Mouse (Mus musculus) T-cell, adult 2 months (primary cell): ENCODE data around the gene Sprr1a.
"Not testable (repeated sequence)": the region's sequence is repeated elsewhere in the genome, so short reads cannot be mapped to it uniquely, and the experiment has no call there.

Experiments
- DNase-seq: peaks from one replicate; pipeline ENCODE4 v3.0.0; 2022; ENCODE audit warnings: low spot score

The Sprr1a gene

DNA sequence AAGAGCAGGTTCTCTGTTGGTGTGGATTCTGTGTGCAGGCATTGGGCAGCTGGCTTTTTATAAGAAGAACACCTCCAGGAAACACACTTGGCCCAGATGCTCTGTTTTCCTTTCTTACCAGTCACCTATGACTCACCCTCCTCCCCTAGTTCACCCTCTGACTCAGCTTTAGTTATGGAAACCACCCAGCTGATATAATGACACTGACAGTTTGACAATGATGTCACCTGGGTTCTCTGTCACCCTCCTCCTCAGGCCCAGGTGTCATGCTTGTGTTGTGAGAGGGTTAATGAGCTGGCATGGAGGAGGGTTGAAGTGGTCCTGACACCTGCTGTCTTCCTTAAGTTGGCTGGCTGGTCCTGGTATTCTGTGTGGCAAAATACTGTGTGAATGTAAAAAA lies at the start of gene Sprr1a:
Gene Sprr1a, minus strand, starts transcription at position 33 of the 400 bp plus-strand sequence.
- no peak for DNase-seq

DNA sequence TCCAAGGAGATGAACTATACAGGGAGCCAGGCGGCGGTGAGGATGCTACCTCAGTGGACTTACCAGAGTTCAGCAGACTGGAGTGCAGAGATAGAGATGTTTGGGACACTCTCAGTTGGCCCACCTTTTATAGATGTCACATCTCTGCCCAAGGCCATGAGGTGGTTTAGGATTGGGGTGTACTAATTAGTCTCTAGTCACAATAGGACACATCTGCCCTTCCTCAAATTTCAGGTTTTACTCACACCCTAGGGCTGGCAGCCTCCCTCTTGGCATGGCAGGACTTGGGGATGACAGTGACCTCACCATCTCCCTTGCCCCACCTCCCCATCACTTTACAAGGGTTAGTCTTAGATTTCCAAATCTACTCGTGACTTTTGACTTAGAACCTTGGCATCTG lies 48.7 kb upstream of the Sprr1a start, which contains the start of gene 2310046K23Rik:
Gene 2310046K23Rik, minus strand, starts transcription at position 101 of the 400 bp plus-strand sequence.
- no peak for DNase-seq

DNA sequence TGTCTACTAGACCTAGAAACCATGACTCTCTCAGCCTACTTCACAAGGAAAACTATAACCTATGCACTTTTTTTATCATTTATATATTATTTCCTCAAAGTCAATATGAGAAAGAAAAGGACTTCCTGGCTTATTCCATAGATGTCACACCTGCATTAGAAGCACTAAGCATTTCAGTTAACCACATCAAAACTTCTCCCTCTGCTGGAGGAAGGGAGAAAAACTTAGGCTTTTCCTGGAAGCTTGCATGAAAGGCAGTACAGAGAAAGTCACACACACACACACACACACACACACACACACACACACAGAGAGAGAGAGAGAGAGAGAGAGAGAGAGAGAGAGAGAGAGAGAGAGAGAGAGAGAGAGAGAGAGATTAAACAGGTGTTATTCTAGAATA lies 26.6 kb upstream of the Sprr1a start:
- no peak for DNase-seq

DNA sequence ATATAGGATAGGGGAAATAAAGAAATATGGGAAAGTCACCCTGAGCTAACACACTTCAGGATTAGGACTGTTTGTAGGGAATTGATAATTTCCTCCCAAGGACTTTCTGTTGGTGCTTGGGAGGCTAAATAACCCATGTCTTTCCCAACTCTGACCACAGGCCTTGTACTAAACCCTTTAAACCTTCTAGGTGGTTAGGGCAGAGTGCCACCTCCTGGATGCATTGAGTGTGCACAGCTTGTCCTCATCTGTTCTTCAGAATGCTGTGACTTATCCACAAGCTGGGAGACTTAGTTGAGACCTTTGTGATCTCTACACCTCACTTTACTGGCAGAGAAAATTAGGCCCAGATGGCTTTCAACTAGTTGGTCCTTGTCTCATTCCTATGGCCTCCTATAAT lies 25.1 kb upstream of the Sprr1a start:
- DNase-seq: no peak

DNA sequence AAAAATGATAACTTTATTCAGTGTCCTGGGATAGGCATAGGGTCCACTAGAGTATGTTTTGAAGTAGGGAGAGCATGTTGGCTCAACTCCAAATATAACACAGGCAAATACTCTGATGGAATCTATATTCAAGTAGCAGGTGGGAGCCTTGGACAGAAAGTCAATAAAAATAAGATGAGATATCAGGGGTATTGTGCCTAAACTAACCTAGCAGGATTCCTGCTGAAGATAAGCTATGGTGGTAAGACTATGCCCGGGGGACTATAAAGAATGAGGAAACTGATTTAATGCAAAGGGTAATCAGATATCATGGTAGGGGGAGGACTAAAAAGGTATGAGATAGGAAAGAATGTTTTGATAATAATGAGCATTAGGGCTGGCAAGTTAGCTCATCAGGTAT lies 22.5 kb upstream of the Sprr1a start:
- no peak for DNase-seq

- DNase-seq: no peak
Observed at GRCm38 (mm10) chr3:92503528-92503927, 17.8 kb upstream of the Sprr1a start.

GRCm38 (mm10) chr3:92500393-92500792 lies 14.7 kb upstream of the Sprr1a start, which contains the start of gene Sprr4:
Gene Sprr4, minus strand, starts transcription at chr3:92500493.
- DNase-seq: no peak

DNA sequence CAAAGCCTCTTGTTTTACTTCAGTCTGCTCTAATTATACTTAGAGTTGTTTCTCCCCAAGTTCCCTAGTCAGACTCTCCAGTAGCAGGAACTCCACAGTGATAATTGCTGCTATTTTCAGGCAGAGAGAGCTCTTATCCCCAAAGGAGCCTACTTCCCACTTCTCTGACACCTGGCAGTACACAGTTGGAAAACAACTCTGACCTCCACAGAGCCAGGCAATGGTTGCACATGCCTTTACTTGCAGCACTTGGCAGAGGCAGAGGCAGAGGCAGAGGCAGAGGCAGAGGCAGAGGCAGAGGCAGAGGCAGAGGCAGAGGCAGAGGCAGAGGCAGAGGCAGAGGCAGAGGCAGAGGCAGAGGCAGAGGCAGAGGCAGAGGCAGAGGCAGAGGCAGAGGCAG lies 4.6 kb upstream of the Sprr1a start:
- not testable (repeated sequence) for DNase-seq

GRCm38 (mm10) chr3:92486307-92486706 lies 612 bp upstream of the Sprr1a start:
- DNase-seq: no peak

- DNase-seq: not testable (repeated sequence)
Observed at GRCm38 (mm10) chr3:92481249-92481648, 4.4 kb downstream of the Sprr1a start.

DNA sequence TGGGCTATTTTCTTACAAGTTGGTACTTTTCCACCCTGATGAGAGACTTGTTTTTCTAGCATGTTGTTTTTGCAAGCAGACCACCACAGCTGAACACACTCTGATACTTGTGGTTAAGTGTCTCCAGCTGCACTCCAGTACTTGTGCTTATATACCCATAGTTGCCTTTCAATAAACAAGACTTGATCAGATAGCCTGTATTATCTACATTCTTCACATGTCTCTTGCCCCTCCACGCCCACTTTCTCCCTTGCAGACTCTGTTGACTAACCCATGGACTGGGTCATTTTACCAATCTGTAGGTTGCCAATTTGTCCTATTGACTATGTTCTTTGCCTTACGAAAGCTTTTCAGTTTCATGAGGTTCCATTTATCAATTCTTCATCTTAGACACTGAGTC lies 15.6 kb downstream of the Sprr1a start:
- DNase-seq: no peak

- no peak for DNase-seq
Observed at GRCm38 (mm10) chr3:92467424-92467823, 18.3 kb downstream of the Sprr1a start.

- no peak for DNase-seq
Observed at GRCm38 (mm10) chr3:92466576-92466975, 19.1 kb downstream of the Sprr1a start.

DNA sequence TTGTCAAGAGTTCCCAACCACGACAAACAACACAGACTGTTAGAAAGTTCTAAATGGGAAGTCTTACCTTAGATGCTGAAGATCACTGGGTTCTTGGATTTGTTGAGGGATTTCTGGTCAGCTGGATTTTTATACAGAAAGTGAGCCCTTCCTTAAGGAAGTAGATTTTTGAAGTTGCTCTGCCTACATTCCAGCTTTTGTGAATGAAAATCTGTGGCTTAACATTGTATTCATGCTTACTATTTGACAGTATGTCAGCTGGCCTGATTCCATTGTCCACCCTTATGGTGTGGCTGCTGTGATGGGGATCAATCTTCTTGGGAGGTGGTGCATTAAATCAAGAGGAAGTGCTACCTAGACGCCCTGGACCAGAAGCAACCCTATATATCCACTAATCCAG lies 27.1 kb downstream of the Sprr1a start, which contains the start of gene Sprr3:
Gene Sprr3, minus strand, starts transcription at position 101 of the 400 bp plus-strand sequence.
- no peak for DNase-seq

GRCm38 (mm10) chr3:92455151-92455550 lies 30.5 kb downstream of the Sprr1a start:
- DNase-seq: no peak

GRCm38 (mm10) chr3:92440177-92440576 lies 45.5 kb downstream of the Sprr1a start:
- DNase-seq: no peak

GRCm38 (mm10) chr3:92438689-92439088 lies 47.0 kb downstream of the Sprr1a start, which contains the start of gene Sprr1b:
Gene Sprr1b, minus strand, starts transcription at chr3:92438789.
- no peak for DNase-seq
